Mouse (Mus musculus): ENCODE data around the gene Prkg1. TPM values are rescaled to one million over a fixed set of nuclear protein-coding genes. Genes with fewer than 3 reads are reported as not detected.

Prkg1 gene
- polyA plus RNA-seq, 1 experiment from 2014 or later: 10.0 TPM

DNA sequence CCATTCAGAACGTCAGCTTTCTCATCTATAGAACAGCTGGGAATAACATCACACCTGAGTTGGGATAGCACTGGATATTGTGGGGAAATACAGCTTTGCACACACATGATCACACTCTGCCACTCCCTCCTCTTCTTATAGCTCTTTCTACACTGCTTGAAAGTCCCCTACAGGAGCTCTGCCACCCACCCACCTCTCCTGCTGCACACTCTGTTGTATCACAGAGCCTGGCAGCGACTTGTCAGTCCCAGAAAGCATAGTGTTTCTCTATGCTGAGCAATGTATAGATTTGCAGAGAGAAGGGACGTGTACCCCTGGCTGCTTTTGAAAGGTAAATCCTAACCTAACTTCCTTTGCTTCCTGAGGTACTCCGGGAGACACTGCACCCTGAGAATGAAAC lies 275.2 kb downstream of the Prkg1 start:
- H3K4me1 ChIP-seq: no peaks in the 10 kb centered on the region
- no peak overlapping the region for H3K9ac ChIP-seq
- H3K27ac ChIP-seq: no peak overlapping the region
- no peak overlapping the region for H3K4me3 ChIP-seq (replicated peaks)
- 61% methylated on average over 4 of the region's 4 CpGs for WGBS
- no peak for ATAC-seq (ENCODE audit: insufficient read depth, low FRiP score, low read depth)
- H3K9me3 ChIP-seq: no peaks in the 10 kb centered on the region
- no peaks in the 10 kb centered on the region for H3K27me3 ChIP-seq (replicated peaks)
- H3K4me2 ChIP-seq: no peak overlapping the region
- no peaks in the 10 kb centered on the region for H3K36me3 ChIP-seq

GRCm38 (mm10) chr19:31471766-31472165 lies 293.1 kb downstream of the Prkg1 start:
- WGBS: 46% methylated on average over 1 of the region's 1 CpGs
- Histone ChIP-seq H3K9ac (no peak overlapping the region), H3K4me3 (replicated peaks) (no peak overlapping the region), H3K9me3 (no peaks in the 10 kb centered on the region), H3K27me3 (replicated peaks) (no peaks in the 10 kb centered on the region), H3K36me3 (no peaks in the 10 kb centered on the region), H3K4me1 (no peaks in the 10 kb centered on the region), H3K4me2 (no peak overlapping the region), H3K27ac (no peak overlapping the region)
- ATAC-seq (ENCODE audit: insufficient read depth, low FRiP score, low read depth): no peak

GRCm38 (mm10) chr19:31460188-31460587 lies 304.6 kb downstream of the Prkg1 start:
- no peaks in the 10 kb centered on the region for H3K4me1 ChIP-seq
- ATAC-seq (ENCODE audit: insufficient read depth, low FRiP score, low read depth): no peak
- H3K36me3 ChIP-seq: no peaks in the 10 kb centered on the region
- no peak overlapping the region for H3K4me2 ChIP-seq
- H3K9ac ChIP-seq: no peak overlapping the region
- H3K4me3 ChIP-seq (replicated peaks): no peak overlapping the region
- no peaks in the 10 kb centered on the region for H3K9me3 ChIP-seq
- H3K27me3 ChIP-seq (replicated peaks): no peaks in the 10 kb centered on the region
- H3K27ac ChIP-seq: no peak overlapping the region

DNA sequence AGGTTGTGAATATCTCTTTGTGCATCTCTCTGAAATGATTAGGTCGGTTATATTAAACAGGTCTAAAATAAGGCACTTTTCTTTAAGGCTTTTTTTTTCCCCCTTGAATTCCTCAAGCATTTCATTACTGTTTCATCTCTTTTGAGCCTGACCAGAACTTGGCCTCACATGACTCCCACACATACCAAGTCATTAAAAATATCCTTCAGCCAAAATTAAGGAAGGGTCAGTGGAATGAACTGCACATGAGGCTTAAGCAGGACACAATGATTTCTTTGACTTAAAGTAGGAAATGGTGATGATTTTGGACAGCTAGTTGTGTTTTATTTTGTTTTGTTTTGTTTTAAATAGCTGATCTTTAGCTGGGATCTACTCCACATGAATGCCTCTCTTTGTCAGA lies 320.7 kb downstream of the Prkg1 start:
- no peak overlapping the region for H3K4me2 ChIP-seq
- no peaks in the 10 kb centered on the region for H3K27me3 ChIP-seq (replicated peaks)
- no peak overlapping the region for H3K4me3 ChIP-seq (replicated peaks)
- H3K27ac ChIP-seq: no peak overlapping the region
- no peak for ATAC-seq (ENCODE audit: insufficient read depth, low FRiP score, low read depth)
- H3K4me1 ChIP-seq: no peaks in the 10 kb centered on the region
- H3K9me3 ChIP-seq: no peaks in the 10 kb centered on the region
- no peaks in the 10 kb centered on the region for H3K36me3 ChIP-seq
- H3K9ac ChIP-seq: no peak overlapping the region
- WGBS: 56% methylated on average over 1 of the region's 1 CpGs

DNA sequence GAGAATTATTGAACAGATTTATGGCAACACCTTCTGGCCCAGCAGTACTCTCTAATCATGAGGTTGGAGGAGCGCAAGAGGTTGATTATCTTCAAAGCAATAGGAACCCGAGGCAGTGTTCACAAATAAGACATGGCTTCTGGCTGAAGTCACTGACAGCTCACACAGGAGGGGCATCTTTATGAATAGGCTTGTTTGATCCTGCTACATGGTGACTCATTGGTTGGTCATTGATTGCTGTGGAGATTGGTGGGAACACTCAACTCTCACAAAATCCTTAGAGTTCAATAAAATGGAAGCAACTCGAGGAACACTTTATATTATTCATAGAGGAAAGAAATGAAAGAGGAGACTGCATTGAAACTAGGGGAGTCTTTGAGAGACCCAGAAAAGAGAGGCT lies 322.5 kb downstream of the Prkg1 start:
- Histone ChIP-seq H3K4me2 (no peak overlapping the region), H3K4me1 (no peaks in the 10 kb centered on the region), H3K4me3 (replicated peaks) (no peak overlapping the region), H3K36me3 (no peaks in the 10 kb centered on the region), H3K9me3 (no peaks in the 10 kb centered on the region), H3K9ac (no peak overlapping the region), H3K27me3 (replicated peaks) (no peaks in the 10 kb centered on the region), H3K27ac (no peak overlapping the region)
- no peak for ATAC-seq (ENCODE audit: insufficient read depth, low FRiP score, low read depth)
- WGBS: 78% methylated on average over 3 of the region's 3 CpGs

- Histone ChIP-seq H3K9ac (no peak overlapping the region), H3K9me3 (no peaks in the 10 kb centered on the region), H3K27me3 (replicated peaks) (no peaks in the 10 kb centered on the region), H3K4me1 (no peaks in the 10 kb centered on the region), H3K27ac (no peak overlapping the region), H3K4me2 (no peak overlapping the region), H3K4me3 (replicated peaks) (no peak overlapping the region), H3K36me3 (no peaks in the 10 kb centered on the region)
- ATAC-seq (ENCODE audit: insufficient read depth, low FRiP score, low read depth): no peak
- 88% methylated on average over 1 of the region's 1 CpGs for WGBS
Measured at GRCm38 (mm10) chr19:31433446-31433845, 331.4 kb downstream of the Prkg1 start.

DNA sequence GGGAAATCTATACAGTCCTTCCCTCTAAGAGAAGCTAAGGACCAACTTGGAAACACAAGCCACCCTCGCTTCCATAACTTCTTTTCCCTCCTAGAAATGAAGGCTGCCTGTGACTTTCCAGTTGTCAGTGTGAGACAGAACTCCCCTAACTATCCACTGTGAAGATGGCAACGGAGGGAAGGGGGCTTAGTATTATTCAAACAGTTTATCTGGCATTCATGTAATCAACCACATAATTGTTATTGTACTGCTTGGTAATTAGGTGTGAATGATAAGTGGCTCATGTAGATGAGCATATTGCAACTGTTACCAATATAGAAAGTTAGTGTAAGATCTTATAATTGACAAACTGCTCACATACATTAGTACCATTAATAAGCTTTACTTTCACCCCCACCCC lies 333.4 kb downstream of the Prkg1 start:
- Histone ChIP-seq H3K4me3 (replicated peaks) (no peak overlapping the region), H3K36me3 (no peaks in the 10 kb centered on the region), H3K4me2 (no peak overlapping the region), H3K4me1 (no peaks in the 10 kb centered on the region), H3K27me3 (replicated peaks) (no peaks in the 10 kb centered on the region), H3K27ac (no peak overlapping the region), H3K9me3 (no peaks in the 10 kb centered on the region), H3K9ac (no peak overlapping the region)
- 69% methylated on average over 2 of the region's 2 CpGs for WGBS
- ATAC-seq (ENCODE audit: insufficient read depth, low FRiP score, low read depth): no peak

DNA sequence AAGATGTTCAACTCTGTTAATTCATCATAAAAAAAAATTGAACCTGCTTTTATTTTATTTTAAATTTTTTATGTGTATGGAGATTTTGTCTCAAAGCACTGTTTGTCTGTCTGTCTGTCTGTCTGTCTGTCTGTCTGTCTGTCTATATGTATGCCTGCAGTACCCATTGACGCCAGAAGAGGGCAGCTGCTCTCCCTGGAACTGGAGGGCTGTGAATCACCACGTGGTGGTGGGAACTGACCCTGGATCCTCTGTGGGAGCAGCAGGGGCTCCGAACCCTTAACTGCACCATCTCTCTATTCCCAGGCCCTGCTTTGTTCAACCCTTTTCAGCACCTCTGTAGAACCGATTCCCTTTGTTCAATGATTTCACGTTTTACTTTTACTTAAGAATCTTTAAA lies 338.7 kb downstream of the Prkg1 start:
- Histone ChIP-seq H3K4me1 (no peaks in the 10 kb centered on the region), H3K4me3 (replicated peaks) (no peak overlapping the region), H3K4me2 (no peak overlapping the region), H3K36me3 (no peaks in the 10 kb centered on the region), H3K27me3 (replicated peaks) (no peaks in the 10 kb centered on the region), H3K9ac (no peak overlapping the region), H3K27ac (no peak overlapping the region), H3K9me3 (no peaks in the 10 kb centered on the region)
- ATAC-seq (ENCODE audit: insufficient read depth, low FRiP score, low read depth): no peak
- WGBS: 69% methylated on average over 5 of the region's 5 CpGs

DNA sequence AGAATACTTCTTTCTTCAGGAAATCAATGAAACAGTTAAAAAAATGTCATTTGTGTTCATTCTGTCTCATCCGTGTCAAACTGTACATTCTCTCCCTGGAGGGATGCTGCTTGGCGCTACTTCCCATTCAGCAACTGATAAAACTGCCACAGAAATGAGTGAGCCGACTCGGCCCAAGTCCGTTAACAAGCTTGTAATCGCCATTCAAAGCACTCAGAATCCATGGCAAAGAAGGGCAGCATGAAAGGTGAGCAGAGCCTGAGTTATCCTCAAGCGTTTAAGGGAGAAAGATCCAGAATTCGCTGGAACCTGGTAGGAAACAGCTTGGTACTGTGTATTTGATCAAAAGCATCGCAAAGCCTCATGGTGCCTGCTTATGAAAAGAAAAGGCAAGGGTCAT lies 339.6 kb downstream of the Prkg1 start:
- ATAC-seq (ENCODE audit: insufficient read depth, low FRiP score, low read depth): no peak
- 74% methylated on average over 9 of the region's 9 CpGs for WGBS
- Histone ChIP-seq H3K4me2 (no peak overlapping the region), H3K4me1 (no peaks in the 10 kb centered on the region), H3K9me3 (no peaks in the 10 kb centered on the region), H3K9ac (no peak overlapping the region), H3K27ac (no peak overlapping the region), H3K27me3 (replicated peaks) (no peaks in the 10 kb centered on the region), H3K36me3 (no peaks in the 10 kb centered on the region), H3K4me3 (replicated peaks) (no peak overlapping the region)

DNA sequence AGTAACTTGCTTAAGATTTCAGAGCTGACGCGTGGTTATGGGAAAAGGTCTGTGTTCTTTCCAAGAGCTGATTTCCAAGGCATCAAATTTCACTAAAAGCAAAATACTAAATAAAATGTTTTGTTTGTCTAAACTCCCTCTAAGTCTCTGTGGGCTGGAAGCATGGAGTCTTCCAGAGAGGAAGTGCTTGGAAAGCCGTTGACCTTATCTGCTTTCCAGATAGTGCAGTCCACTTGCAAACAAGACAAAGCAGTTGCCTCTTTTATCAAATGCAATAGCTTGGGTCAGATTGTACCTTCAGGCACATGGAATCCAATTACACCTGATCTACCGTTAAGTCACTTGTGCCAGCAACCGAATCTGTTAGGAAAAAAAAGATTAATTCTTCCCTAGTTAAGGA lies 340.5 kb downstream of the Prkg1 start:
- H3K36me3 ChIP-seq: no peaks in the 10 kb centered on the region
- 62% methylated on average over 5 of the region's 5 CpGs for WGBS
- H3K4me1 ChIP-seq: no peaks in the 10 kb centered on the region

DNA sequence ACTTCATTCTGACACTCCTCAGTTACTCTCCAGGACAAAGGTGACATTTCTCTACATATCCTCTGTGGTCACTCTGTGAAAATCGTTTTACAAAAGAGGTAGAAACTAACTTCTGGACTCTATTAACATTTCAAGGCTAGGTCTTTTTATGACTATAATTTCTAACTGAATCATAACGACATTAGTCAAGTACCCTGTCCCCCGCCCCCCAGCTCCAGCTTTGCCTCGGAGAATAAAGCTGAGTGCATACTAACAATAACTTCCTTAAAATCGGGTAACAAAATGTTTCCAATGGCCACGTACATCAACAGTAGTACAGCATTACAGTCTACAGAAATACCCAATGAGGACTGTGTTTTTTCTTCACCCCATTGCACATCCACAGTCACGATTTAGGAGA lies 351.3 kb downstream of the Prkg1 start:
- no peaks in the 10 kb centered on the region for H3K36me3 ChIP-seq
- H3K27me3 ChIP-seq (replicated peaks): no peaks in the 10 kb centered on the region
- no peak for ATAC-seq (ENCODE audit: insufficient read depth, low FRiP score, low read depth)
- H3K4me2 ChIP-seq: no peak overlapping the region
- 79% methylated on average over 7 of the region's 7 CpGs for WGBS
- H3K9ac ChIP-seq: no peak overlapping the region
- H3K27ac ChIP-seq: no peak overlapping the region
- H3K4me1 ChIP-seq: no peaks in the 10 kb centered on the region
- no peaks in the 10 kb centered on the region for H3K9me3 ChIP-seq
- H3K4me3 ChIP-seq (replicated peaks): no peak overlapping the region

More for the DNA sequence above, 340.5 kb downstream of the Prkg1 start:
- no peak overlapping the region for H3K4me3 ChIP-seq (replicated peaks)
- no peak overlapping the region for H3K27ac ChIP-seq
- H3K9ac ChIP-seq: no peak overlapping the region
- ATAC-seq (ENCODE audit: insufficient read depth, low FRiP score, low read depth): no peak
- no peak overlapping the region for H3K4me2 ChIP-seq
- no peaks in the 10 kb centered on the region for H3K9me3 ChIP-seq
- H3K27me3 ChIP-seq (replicated peaks): no peaks in the 10 kb centered on the region

GRCm38 (mm10) chr19:31396096-31396495 lies 368.7 kb downstream of the Prkg1 start:
- H3K4me2 ChIP-seq: no peak overlapping the region
- no peak overlapping the region for H3K27ac ChIP-seq
- no peaks in the 10 kb centered on the region for H3K4me1 ChIP-seq
- no peaks in the 10 kb centered on the region for H3K27me3 ChIP-seq (replicated peaks)
- ATAC-seq (ENCODE audit: insufficient read depth, low FRiP score, low read depth): no peak
- WGBS: 57% methylated on average over 1 of the region's 1 CpGs
- no peak overlapping the region for H3K4me3 ChIP-seq (replicated peaks)
- H3K36me3 ChIP-seq: no peaks in the 10 kb centered on the region
- H3K9ac ChIP-seq: no peak overlapping the region
- no peaks in the 10 kb centered on the region for H3K9me3 ChIP-seq

DNA sequence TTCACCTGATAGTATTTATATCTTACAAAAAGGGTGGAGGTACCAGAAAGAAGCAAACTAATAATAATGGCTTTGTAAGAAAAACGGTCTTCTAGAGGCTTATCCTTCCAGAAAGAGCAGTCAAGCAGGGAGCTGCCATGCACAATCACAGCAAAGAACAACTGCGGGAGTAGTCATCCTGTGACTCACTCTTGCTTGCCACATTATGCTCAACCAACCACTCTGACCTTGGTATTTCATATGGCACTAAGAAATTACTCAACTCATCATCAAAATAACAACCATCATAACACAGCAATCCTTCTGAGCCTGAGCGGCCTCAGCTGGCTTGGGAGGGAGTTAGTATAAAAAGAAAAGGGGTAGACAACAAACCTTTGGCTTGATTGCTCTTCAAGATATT lies 379.5 kb downstream of the Prkg1 start:
- no peaks in the 10 kb centered on the region for H3K27me3 ChIP-seq (replicated peaks)
- H3K36me3 ChIP-seq: no peaks in the 10 kb centered on the region
- H3K9me3 ChIP-seq: no peaks in the 10 kb centered on the region
- H3K4me1 ChIP-seq: no peaks in the 10 kb centered on the region
- no peak overlapping the region for H3K9ac ChIP-seq
- 88% methylated on average over 3 of the region's 3 CpGs for WGBS
- no peak for ATAC-seq (ENCODE audit: insufficient read depth, low FRiP score, low read depth)
- no peak overlapping the region for H3K27ac ChIP-seq
- H3K4me2 ChIP-seq: no peak overlapping the region
- no peak overlapping the region for H3K4me3 ChIP-seq (replicated peaks)
